Mouse (Mus musculus): ENCODE data around the gene Sox8.
A peak's percentile ranks its signal among the peaks of the same experiment; 100 is the strongest.

Gene Sox8

GRCm38 (mm10) chr17:25570648-25571452 lies at the start of gene Sox8:
Sox8 (minus strand) TSS chr17:25570686.
- peak; percentile 61 for DNase-seq

DNA sequence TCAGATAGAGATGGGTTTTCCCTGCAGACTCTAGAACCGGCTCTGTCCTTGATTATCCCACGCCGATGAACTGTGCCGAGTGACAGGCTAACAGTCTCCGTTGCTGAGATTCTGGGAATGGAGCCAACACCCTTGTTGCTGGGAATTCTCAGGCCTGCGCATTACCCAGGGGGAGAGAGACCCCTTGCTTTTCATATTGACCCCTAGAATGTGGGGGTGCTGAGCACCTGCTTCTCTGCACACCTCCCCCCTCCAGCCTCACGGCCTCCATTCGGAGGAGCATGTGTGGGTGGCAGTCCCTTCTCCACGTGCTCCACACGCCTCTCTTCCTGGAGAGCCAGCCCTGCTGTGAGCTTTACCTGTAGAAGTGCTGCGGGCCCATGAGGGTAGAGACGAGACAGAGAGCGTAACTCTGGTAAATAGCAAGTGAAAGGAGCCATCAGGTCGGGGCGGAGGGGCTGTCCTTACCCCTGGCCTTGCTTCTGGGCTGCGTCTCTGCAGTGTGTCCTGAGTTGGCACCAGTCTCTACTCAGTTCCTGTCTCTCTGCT lies 48.1 kb upstream of the Sox8 start:
- no peak for DNase-seq

DNA sequence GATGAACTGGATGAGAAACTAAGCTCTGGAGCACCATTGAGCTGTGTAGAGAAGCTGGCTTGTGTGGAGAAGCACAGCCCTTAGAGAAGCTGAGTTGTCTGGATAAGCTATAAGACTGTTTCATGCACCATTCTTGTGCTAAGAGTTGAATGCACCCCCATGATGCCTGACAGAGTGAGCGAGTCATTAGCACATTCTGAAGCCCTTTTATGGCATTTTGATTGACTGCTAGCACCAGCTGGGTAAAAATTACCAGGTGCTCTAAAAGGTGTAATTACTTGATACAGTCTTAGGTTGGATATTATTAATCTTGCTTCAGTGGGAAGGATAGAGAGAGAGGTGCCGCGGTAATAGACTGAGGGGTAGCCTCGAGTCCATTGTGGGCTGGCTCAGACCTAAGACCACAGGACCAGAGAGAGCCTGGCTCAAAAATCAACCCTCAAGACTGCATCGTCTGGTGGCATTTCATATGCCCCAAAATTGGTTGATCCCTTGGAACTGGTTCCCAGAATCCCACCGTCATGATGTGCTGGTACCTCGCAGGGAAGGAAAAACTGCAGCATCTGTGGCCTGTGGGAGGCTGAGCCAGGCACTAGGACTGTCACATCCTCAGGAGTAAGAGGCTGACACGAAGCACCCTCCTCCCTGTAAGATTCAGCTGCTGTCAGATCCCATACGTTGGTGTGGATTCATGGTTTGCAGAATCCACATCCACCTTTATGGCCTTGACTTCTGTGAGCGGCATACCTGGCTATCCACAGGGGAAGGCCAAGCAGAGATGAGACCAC lies 44.4 kb upstream of the Sox8 start:
- no peak for DNase-seq

- no peak for DNase-seq
Observed at GRCm38 (mm10) chr17:25613323-25613722, 42.8 kb upstream of the Sox8 start.

GRCm38 (mm10) chr17:25612537-25612936 lies 42.1 kb upstream of the Sox8 start:
- peak; percentile 28 for DNase-seq

DNA sequence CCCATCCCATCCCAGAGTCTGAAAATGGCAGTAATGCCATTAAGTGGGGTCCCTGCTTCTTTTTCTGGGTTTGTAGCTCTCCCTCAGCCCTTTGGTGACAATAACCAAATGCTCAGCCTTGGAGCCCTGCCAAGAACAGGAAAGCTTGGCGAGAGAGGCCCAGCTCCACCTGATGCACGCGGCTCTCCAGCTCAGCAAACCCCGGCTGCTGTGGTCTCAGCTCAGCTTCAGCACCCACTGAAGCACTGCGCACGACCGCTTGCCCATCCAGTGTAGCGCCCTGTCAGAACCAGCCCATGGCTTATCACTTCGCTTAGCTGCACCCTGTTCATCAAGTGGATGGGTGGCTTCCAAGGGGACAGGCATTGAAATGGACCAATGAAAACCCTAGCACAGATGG lies 39.7 kb upstream of the Sox8 start:
- peak; percentile 52 for DNase-seq

- no peak for DNase-seq
Observed at GRCm38 (mm10) chr17:25609506-25609828, 39.0 kb upstream of the Sox8 start.

DNA sequence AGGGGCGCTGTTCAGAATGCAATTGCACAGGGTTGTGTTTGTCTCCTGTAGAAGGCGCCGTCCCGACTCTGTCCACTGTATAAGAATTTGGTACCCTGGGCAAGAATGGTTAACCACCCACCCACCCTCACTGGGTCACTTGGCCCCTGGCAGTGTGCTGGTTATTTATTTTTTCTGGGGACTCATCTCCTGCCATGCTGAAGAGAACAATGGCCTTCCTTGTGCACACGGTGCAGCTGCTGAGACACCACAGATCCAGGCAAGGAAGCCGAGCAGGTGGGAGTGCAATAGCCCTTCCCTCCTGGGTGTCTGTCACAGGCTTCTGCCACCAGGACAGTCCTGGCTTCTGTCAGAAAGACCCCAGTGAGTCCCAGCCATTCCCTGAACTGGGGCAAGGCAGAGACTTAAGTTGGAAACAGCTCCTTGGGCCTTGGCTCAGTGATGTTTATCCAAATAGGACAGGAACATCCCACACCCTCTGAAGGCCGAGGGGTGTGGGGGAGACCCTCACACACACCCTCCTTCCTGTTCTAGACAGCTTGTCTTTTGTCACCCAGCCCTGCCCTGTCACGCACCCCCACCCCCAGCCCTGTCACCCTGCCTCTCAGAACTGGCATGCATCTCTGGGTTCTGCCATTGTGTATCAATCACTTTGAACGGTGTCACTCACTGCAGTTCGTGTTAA lies 38.5 kb upstream of the Sox8 start:
- no peak for DNase-seq

DNA sequence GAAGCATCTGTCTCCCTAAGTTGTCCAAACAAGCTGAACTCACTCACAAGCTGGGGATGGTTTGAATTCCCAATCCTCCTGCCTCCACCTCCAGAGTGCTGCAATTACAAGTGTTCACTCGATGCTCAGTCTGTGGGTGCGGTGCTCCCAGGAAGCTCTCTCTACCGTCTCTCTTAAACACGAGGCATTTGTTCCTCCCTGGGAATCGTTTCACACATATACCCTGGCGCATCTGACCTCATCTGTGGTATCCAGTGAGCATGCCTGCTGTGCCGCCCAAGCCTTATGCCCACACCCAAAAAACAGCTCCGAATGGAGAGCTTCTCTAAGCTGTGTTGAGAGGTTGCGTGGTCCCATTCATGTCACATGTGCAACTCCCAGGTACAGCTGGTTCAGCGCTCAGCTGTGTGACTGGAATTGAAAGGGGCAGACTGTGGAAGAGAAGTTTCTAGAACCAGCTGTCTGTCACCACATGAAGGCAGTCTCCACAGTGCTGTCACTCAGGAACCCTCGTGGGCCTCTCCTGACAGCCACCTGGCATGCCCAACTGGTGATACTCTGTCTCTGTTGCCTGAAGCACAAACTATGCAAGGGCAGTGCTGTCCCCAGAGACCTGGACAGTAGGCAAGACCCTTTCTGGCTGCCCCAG lies 37.8 kb upstream of the Sox8 start:
- no peak for DNase-seq

GRCm38 (mm10) chr17:25604234-25604633 lies 33.7 kb upstream of the Sox8 start:
- no peak for DNase-seq

DNA sequence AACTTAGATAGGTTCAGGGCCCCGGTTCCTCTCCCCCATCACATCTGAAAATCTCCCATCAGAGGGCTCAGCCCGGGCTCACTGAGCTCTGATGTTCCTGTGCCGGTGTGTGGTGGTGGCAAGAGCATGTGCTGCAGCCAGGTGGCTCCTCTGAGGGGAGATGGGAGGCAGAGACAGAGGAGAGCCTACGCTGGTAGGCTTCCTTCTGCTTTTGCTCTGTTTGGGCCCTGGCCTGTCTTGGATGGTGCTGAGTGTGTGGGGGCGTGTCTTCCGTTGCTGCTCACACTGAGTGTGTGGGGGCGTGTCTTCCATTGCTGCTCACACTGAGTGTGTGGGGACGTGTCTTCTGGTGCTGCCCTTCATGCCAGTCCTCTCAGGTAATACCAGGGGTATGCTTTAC lies 31.9 kb upstream of the Sox8 start:
- no peak for DNase-seq

DNA sequence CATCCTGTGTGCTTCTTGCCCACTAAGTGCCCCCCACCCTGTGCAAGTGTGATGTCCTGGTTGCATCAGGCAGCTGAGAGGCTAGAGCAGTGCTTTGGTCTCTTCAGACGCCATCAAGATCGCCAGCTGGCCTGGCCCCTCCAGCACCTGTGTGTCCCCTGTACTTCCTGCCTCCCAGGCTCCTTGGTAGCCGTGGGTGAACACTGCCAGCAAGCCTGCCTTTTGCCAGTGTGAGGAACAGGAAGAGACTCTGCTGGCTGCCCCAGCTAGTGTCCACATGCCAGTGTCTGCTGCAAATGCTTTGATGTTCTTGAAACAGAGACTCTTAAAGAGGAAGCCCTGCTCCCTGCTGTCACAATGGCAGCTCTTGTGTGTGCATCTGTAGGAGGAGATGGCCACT lies 27.1 kb upstream of the Sox8 start:
- no peak for DNase-seq

GRCm38 (mm10) chr17:25595495-25595894 lies 25.0 kb upstream of the Sox8 start:
- no peak for DNase-seq

DNA sequence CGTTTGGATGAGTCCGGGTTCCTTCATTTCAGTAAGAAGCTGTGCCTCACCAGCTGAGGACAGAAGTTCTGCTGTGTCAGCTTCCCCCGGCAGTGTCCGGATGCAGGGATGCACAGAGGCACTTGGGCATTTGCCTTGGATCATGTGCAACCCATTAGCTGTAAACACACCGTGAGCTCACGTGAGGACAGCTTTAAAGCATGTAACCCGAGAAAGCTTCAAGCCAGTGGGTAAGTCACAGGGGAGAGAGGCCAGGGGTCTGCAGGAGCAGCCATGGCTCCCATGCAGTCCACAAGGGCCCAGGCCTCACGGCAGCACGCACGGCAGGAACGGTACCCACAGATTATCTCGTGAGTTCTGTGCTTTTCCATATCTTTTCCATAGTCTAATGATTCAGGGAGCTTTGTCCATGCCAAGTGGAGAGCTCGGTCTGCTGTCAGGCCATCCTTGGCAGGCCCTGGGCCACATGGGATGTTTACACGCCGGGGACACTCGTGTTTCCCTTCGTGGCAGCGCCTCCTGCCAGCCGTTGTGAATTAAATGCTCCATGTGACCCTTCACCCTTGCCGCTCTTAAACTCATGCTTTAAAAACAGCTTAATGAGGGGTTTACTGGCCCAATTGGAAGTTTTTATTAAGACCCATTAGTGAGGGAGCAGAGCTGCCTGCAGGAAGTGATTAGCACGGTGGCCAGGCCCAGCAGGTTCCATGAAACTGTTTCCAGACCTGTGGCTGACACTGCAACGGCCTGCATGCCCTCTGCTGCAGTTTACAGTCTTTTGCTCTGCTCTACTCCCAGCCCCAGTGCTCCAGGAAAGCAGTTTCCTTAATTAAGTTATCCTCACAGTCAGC lies 23.1 kb upstream of the Sox8 start:
- no peak for DNase-seq

GRCm38 (mm10) chr17:25592336-25592735 lies 21.9 kb upstream of the Sox8 start:
- no peak for DNase-seq

DNA sequence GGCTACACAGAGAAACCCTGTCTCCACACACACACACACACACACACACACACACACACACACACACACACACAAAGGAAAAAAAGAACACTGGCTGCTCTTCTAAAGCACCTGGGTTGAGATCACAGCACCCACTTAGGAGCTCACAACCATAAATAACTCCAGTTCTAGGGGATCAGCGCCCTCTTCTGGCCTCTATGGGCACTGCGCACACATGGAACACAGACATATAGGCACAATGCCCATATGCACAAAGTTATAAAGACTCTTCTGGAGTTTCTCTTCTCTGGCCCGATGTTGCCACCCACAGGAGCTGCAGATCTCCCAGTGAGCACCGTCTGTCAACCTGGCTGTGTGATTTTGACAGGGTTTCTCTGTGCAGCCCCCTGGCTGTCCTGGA lies 20.5 kb upstream of the Sox8 start:
- no peak for DNase-seq

- no peak for DNase-seq
Observed at GRCm38 (mm10) chr17:25590068-25590467, 19.6 kb upstream of the Sox8 start.

- no peak for DNase-seq
Observed at GRCm38 (mm10) chr17:25584646-25585045, 14.2 kb upstream of the Sox8 start.

DNA sequence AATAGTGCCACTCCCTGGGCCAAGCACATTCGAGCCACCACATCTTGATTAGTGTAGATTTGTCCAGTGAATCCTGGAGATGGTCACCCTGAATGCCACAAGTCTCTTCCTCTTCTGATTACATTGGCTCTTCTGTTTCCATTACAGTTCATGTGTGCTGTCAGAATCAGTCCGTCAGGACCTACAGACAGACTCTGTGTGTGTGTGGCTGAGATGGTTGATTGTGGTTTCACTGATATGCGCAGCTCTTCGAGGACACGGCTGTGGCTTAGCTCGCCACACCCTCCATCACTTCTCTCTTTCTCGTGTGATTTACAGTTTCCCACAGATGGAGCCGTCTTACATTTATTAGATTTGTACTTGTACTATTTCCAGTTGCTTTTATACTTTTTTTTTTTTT lies 13.4 kb upstream of the Sox8 start:
- no peak for DNase-seq

GRCm38 (mm10) chr17:25583099-25583498 lies 12.6 kb upstream of the Sox8 start:
- DNase-seq, result no peak

DNA sequence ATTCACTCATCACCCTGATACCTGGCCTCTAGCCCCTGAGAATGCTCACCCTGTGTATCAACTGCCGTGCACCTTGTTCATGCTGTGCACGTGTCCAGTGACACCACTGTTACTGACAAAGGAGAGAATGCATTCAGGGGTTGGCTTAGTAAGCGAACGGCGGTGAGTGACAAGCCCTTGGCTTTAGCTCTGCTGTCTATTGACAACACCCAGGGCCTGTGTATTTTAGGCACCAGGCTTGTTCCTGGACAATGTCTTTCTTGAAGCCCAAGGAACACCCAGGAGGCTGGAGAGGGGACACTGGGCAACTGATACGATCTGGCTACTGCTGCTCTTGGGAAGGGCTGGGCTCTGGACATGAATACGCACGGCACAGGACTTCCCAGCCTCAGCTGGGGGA lies 11.6 kb upstream of the Sox8 start:
- no peak for DNase-seq
